Mouse (Mus musculus): ENCODE results near the gene Pebp1. TPM values are rescaled to one million over a fixed set of nuclear protein-coding genes. Genes with fewer than 3 reads are reported as not detected.

The Pebp1 gene
- polyA plus RNA-seq, 1 experiment from 2014 or later, result 644 TPM

DNA sequence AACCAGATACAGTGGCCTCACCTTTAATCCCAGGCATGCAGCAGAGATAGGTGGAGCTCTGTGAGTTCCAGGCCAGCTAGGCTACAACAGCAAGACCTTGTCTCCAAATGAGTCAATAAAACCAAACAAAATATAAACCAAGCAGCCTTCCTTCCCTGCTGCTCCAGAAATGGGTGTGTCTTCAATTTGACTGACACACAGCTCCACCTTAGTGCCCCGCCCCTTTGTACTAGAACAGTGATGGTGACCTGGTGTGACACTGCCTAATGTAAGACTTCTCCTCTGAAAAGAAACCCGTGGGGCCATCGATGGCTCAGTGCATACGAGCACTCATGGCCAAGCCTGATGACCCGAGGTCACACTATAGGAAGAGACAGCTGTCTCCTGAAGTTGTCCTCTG is 50.9 kb downstream of the Pebp1 start:
- Histone ChIP-seq H3K9ac (no peak overlapping the region), H3K4me1 (peaks cover 6% of the 10 kb centered on the region; the same call in 1 of the 2 replicates), H3K9me3 (no peaks in the 10 kb centered on the region), H3K27me3 (replicated peaks) (no peaks in the 10 kb centered on the region), H3K4me3 (replicated peaks) (no peak overlapping the region), H3K27ac (no peak overlapping the region), H3K36me3 (0 out of 2 replicates have a peak, but pooled peaks cover 5% of the 10 kb centered on the region), H3K4me2 (no peak overlapping the region)
- ATAC-seq (ENCODE audit: insufficient read depth, low FRiP score, low read depth), result no peak
- 72% methylated on average over 5 of the region's 5 CpGs for WGBS

Other genes starting within 250 kb of the Pebp1 start
- 74.5 and 79.0 TPM in 2 replicates for gene Suds3, start 171.5 kb downstream of the Pebp1 start, polyA plus RNA-seq (2015; fragmentation: Nextera tagmentation; extraction: Ambion mirVana)
- gene Taok3, start 167.5 kb downstream of the Pebp1 start, polyA plus RNA-seq (2015; fragmentation: Nextera tagmentation; extraction: Ambion mirVana), result 32.1 and 36.9 TPM in 2 replicates
- 19.9 and 20.1 TPM in 2 replicates for gene Vsig10, start 31.5 kb upstream of the Pebp1 start, polyA plus RNA-seq (2015; fragmentation: Nextera tagmentation; extraction: Ambion mirVana)
- gene Wsb2, start 69.7 kb upstream of the Pebp1 start, polyA plus RNA-seq (2015; fragmentation: Nextera tagmentation; extraction: Ambion mirVana), result 73.9 and 78.0 TPM in 2 replicates
- 76.8 and 106 TPM in 2 replicates for gene Rfc5, start 101.4 kb upstream of the Pebp1 start, polyA plus RNA-seq (2015; fragmentation: Nextera tagmentation; extraction: Ambion mirVana)
- 0.44 and 0.73 TPM in 2 replicates for gene Ksr2, start 126.4 kb upstream of the Pebp1 start, polyA plus RNA-seq (2015; fragmentation: Nextera tagmentation; extraction: Ambion mirVana)

Measured in stomach, embryonic 15.5 days (tissue).